Mouse (Mus musculus): ENCODE measurements around the gene Aagab. TPM values are rescaled to one million over a fixed set of nuclear protein-coding genes. Genes with fewer than 3 reads are reported as not detected.

Gene Aagab
- polyA plus RNA-seq, 1 experiment from 2014 or later, result 25.7 TPM

DNA sequence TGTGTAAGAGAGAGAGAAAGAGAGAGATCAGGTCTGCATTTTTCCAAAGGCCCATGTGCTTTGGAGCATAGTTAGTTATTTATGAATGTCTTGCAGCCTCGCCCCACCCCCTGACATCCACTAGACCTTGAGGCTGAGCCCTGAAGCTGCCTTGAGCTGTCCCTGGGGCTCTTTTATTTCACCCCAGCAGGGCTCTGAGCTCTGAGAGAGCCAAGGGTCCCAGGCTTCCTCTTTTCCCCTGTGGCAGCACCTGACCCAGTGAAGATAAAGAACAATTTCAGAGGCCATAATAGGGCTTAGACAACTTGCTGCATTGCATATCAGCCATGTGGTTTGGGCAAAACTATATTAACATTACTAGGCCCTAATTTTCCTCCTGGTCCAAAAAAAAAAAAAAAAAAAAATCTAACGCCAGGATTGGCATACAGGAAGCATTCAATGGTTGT is 61.9 kb downstream of the Aagab start:
- Histone ChIP-seq H3K9me3 (no peaks in the 10 kb centered on the region), H3K4me2 (no peak overlapping the region), H3K4me3 (no peak overlapping the region), H3K27me3 (no peaks in the 10 kb centered on the region), H3K27ac (no peak overlapping the region; the same call in 1 of the 2 replicates), H3K36me3 (peaks cover 36% of the 10 kb centered on the region), H3K4me1 (peaks cover 74% of the 10 kb centered on the region), H3K9ac (no peak overlapping the region)
- no peak for ATAC-seq (ENCODE audit: insufficient number of reproducible peaks, low FRiP score, low TSS enrichment, low read depth)
- WGBS, result 64% methylated on average over 2 of the region's 2 CpGs

DNA sequence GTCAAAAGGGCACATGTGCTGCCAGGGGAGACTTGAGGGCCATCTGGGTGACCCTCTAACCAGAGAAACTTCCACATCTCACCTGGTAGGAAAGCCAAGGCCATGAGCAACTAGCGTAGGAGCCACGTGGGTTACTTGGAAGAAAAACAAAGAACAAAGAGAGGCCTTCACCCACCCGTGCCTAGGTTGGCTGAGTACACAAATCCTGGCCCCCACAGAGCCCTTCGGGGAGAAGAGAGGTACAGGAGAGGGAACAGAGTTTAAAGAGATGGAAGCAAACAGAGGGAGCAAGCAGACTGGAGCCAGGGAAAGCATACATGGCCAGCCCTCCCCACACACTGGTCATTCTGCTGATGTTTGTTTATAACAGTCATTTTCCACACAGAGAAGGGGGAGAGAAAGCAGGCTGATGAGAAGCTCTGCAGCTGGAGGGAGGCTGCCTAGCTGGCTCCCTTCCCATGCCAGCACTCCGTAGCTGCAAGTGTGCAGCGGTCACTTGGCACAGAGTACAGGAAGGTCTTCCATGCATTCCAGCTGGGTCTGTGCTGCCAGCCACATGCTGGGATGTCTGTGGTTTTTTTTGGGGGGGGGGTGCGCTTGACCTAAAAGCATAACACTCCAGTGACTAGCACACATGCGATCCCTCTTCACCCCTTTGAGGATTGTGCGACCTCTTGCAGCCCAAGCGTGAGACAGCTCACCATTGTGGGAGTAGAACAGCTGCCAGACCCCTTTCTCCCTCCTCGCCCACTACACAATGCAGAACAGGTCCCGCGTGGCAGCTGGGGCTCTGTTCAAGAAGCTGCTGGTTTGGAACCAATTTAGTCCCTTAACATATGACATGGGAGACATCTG is 62.6 kb downstream of the Aagab start:
- Histone ChIP-seq H3K4me2 (no peak overlapping the region), H3K9ac (no peak overlapping the region), H3K4me1 (peaks cover 68% of the 10 kb centered on the region), H3K27me3 (no peaks in the 10 kb centered on the region), H3K4me3 (no peak overlapping the region), H3K9me3 (no peaks in the 10 kb centered on the region), H3K27ac (peak overlapping the region; percentile 62), H3K36me3 (peaks cover 36% of the 10 kb centered on the region)
- 40% methylated on average over 13 of the region's 13 CpGs for WGBS
- ATAC-seq (ENCODE audit: insufficient number of reproducible peaks, low FRiP score, low TSS enrichment, low read depth), result no peak; the same call in 1 of the 2 replicates

DNA sequence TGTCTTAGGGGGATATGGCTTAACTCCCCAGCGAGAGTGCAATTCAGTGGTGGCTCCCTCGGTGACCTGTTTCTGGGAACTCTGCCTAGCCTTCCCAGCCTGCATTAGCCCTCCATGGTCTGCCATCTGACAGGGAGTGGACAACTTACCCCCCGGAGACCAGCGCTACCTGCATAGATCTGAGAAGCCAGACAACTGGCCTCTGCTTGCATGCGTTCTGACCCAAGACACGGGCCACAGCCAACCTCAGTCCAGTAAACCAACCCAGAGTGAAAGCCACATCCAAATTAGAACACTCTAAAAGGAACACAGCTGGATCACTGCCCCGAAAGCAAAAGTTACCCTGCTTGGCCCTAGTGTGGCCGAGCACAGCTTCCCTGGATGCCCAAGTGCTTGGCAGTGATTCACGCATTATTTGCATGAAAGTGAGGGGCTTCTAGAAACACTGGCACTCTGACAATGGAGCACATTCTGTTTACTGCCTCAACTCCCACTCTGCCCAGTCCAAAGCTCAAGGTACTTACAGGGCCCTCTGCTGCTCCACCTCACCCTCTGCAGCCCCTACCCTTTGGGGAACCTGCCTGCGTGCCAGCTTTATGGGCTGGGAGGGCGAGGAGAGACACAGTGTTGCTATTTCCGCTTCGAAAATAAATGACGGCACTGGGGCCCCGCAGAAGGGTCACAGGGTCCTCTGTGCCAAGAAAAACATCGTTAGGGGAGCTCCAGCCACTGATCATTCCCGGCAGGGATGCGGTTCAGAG is 64.3 kb downstream of the Aagab start:
- peak; percentile 62 for ATAC-seq (ENCODE audit: insufficient number of reproducible peaks, low FRiP score, low TSS enrichment, low read depth)
- Histone ChIP-seq H3K4me2 (peak overlapping the region; percentile 17; the same call in 1 of the 2 replicates), H3K9me3 (no peaks in the 10 kb centered on the region), H3K27ac (peak overlapping the region; percentile 77), H3K4me3 (no peak overlapping the region), H3K9ac (no peak overlapping the region), H3K4me1 (peaks cover 64% of the 10 kb centered on the region), H3K27me3 (no peaks in the 10 kb centered on the region), H3K36me3 (peaks cover 29% of the 10 kb centered on the region)
- 47% methylated on average over 18 of the region's 18 CpGs for WGBS

DNA sequence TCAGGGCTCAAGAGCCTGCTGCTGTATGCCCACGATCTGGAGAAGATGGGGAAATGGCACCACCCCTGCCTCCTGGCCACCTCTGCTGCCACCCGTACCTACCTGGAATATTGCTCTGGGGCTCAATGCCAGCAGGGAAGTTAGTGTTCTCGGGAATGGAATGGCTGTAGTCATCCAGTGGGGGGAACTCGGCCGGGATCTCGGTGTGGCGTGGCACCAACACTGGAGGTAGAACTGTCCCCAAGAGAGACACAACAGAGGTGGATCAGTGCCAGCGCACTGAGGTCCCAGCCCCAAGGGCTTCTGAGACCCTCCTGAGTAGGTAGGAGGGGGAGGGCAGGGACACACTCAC is 64.9 kb downstream of the Aagab start:
- H3K9ac ChIP-seq, result no peak overlapping the region
- H3K4me3 ChIP-seq, result no peak overlapping the region
- peak overlapping the region; percentile 17; the same call in 1 of the 2 replicates for H3K4me2 ChIP-seq
- WGBS, result 50% methylated on average over 8 of the region's 8 CpGs
- H3K36me3 ChIP-seq, result peaks cover 23% of the 10 kb centered on the region
- H3K9me3 ChIP-seq, result no peaks in the 10 kb centered on the region
- peaks cover 69% of the 10 kb centered on the region for H3K4me1 ChIP-seq
- H3K27ac ChIP-seq, result peak overlapping the region; percentile 77
- no peak; the same call in 1 of the 2 replicates for ATAC-seq (ENCODE audit: insufficient number of reproducible peaks, low FRiP score, low TSS enrichment, low read depth)
- H3K27me3 ChIP-seq, result no peaks in the 10 kb centered on the region

DNA sequence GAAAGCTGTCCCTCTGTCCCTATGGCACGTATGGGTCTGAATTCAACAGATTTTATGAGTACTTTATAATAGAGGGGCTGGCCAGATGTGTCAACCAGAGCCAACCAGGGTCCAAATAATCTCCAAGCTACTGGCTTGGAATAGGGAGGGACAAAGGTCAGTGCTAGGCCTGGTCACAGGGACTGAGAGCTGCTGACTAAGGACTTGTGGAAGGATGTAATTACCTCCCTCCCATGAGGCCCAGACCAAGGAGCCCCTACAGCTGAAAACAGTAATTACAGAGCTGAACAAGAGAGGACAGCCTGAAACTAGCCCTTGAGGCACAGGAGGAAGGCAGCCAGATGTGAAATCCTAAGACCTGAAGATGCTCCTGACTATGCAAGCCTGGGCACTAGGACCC is 66.2 kb downstream of the Aagab start:
- Histone ChIP-seq H3K4me1 (peaks cover 76% of the 10 kb centered on the region), H3K9me3 (no peaks in the 10 kb centered on the region), H3K27me3 (no peaks in the 10 kb centered on the region), H3K4me2 (no peak overlapping the region), H3K9ac (no peak overlapping the region), H3K36me3 (0 out of 2 replicates have a peak, but pooled peaks cover 13% of the 10 kb centered on the region), H3K27ac (no peak overlapping the region), H3K4me3 (no peak overlapping the region)
- 39% methylated on average over 1 of the region's 1 CpGs for WGBS
- ATAC-seq (ENCODE audit: insufficient number of reproducible peaks, low FRiP score, low TSS enrichment, low read depth), result no peak

DNA sequence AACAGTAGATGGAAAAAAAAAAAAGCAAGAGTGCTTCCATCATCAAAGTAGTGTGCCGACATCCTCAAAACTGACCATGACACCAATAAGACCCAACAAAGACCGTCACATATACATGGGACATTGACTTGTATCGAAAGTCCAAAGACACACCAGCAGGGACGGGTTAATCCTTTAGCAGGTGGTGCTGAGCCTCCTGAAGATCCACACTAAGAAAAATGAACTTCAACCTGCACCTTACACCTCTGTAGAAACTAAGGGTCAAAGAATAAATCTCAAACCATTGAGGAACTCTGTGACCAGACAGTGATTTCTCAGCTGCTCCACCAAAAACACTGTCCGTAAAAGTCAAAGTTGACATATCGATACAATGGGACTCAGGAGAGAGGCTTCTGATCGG is 67.4 kb downstream of the Aagab start:
- Histone ChIP-seq H3K36me3 (0 out of 2 replicates have a peak, but pooled peaks cover 8% of the 10 kb centered on the region), H3K9me3 (no peaks in the 10 kb centered on the region), H3K9ac (no peak overlapping the region), H3K4me1 (peaks cover 70% of the 10 kb centered on the region), H3K4me2 (no peak overlapping the region), H3K4me3 (no peak overlapping the region), H3K27me3 (no peaks in the 10 kb centered on the region), H3K27ac (no peak overlapping the region)
- WGBS, result 95% methylated on average over 7 of the region's 7 CpGs
- no peak for ATAC-seq (ENCODE audit: insufficient number of reproducible peaks, low FRiP score, low TSS enrichment, low read depth)

DNA sequence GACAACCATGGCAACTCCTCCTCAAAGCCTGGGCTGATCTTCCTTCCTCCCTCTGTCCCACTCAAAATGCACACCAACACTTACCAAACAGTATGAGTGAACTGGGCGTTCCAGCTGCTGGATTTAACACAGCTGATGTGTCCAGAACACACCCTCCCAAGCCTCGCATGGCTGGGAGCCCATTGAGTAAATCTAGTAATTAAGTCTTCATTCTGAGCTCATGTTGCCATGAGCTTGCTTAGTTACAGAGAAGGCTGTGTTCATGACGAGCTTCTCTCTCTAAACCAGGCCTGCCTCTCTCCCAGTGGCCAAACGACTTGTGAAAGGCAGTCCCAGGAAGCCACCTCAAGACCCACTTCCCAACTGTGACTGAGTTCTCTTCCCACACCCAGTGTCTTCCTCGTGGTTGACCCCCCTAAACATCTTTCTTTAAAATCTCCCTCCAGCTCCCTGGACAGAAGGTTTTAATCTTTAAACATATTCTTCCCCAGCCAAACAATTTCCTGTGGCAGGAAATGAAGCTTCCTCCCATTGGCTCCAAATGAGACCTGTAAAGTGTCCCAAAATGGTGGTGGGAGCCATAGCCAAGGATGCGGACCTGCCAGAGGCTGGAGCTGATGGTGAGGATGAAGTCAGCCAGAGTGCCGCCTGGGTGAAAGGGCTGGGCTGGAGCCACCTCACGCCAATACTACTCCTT is 70.5 kb downstream of the Aagab start:
- H3K4me2 ChIP-seq, result no peak overlapping the region
- H3K27ac ChIP-seq, result peak overlapping the region; percentile 68
- no peak overlapping the region for H3K4me3 ChIP-seq
- peaks cover 44% of the 10 kb centered on the region for H3K4me1 ChIP-seq
- no peaks in the 10 kb centered on the region for H3K27me3 ChIP-seq
- 31% methylated on average over 8 of the region's 8 CpGs for WGBS
- H3K36me3 ChIP-seq, result 0 out of 2 replicates have a peak, but pooled peaks cover 6% of the 10 kb centered on the region
- ATAC-seq (ENCODE audit: insufficient number of reproducible peaks, low FRiP score, low TSS enrichment, low read depth), result peak; percentile 74; the same call in 1 of the 2 replicates
- H3K9me3 ChIP-seq, result no peaks in the 10 kb centered on the region
- no peak overlapping the region for H3K9ac ChIP-seq

DNA sequence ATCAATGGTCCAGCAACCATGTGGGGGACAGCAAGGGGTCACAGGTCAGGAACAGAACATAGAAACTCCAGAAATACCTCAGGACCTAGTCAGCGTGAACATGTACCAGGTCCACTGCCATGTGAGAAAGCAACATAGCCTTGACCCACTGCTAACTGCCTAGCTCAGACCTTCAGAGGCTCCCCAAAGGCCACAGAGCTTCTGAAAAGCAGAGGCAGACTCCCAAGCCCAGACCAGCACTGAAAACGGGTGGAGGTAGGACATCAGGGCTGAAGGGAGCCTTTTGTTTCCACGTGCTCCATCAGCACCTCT is 71.0 kb downstream of the Aagab start:
- Histone ChIP-seq H3K4me2 (no peak overlapping the region), H3K9me3 (no peaks in the 10 kb centered on the region), H3K4me1 (peaks cover 44% of the 10 kb centered on the region), H3K9ac (no peak overlapping the region), H3K27ac (peak overlapping the region; percentile 68), H3K36me3 (0 out of 2 replicates have a peak, but pooled peaks cover 6% of the 10 kb centered on the region), H3K27me3 (no peaks in the 10 kb centered on the region), H3K4me3 (no peak overlapping the region)
- no peak for ATAC-seq (ENCODE audit: insufficient number of reproducible peaks, low FRiP score, low TSS enrichment, low read depth)
- WGBS, result 65% methylated on average over 3 of the region's 3 CpGs

DNA sequence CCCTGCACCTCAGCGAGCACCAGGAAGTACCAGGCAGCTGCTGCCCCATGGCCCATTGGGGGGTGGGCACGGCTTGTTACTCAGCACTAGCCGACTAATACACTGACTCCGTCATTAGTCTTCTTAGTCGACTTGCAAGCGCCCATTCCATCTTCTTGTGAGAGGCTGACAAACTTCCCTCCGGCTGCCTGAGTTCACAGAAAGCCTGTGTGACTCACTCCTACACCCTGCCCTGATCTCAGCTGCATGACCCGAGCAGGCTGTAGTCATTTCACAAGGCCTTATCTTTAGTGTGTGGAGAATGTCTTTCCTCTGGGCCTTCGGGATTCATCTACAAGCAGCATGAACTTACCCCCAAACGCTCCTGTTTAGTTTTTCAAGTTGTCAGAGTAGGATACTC is 72.2 kb downstream of the Aagab start:
- H3K4me2 ChIP-seq, result no peak overlapping the region
- no peak overlapping the region for H3K4me3 ChIP-seq
- no peak overlapping the region for H3K9ac ChIP-seq
- 0 out of 2 replicates have a peak, but pooled peaks cover 6% of the 10 kb centered on the region for H3K36me3 ChIP-seq
- H3K27ac ChIP-seq, result no peak overlapping the region
- peaks cover 35% of the 10 kb centered on the region for H3K4me1 ChIP-seq
- ATAC-seq (ENCODE audit: insufficient number of reproducible peaks, low FRiP score, low TSS enrichment, low read depth), result no peak
- no peaks in the 10 kb centered on the region for H3K27me3 ChIP-seq
- no peaks in the 10 kb centered on the region for H3K9me3 ChIP-seq
- 76% methylated on average over 10 of the region's 10 CpGs for WGBS

DNA sequence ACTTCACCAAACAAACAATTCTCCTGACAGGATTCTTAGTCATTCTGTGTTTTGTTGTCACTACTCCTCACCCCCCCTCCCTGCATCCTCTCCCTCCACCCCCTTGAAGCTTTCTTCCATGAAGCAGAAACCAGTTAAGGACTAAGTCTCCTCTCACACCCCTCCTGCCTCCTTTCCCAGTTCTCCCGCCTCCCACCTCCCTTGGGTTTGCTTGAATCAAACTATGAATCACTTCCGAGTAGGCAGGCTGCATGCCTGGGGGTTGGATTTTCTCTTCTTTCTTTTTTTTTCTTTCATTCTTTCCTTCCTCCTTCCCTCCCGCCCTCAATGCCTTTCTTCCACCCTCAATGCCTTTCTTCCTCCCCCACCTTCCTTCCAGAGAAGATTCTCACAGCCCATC is 75.2 kb downstream of the Aagab start:
- Histone ChIP-seq H3K9me3 (no peaks in the 10 kb centered on the region), H3K36me3 (0 out of 2 replicates have a peak, but pooled peaks cover 3% of the 10 kb centered on the region), H3K27ac (no peak overlapping the region), H3K9ac (no peak overlapping the region), H3K4me3 (no peak overlapping the region), H3K4me2 (no peak overlapping the region), H3K27me3 (no peaks in the 10 kb centered on the region), H3K4me1 (peaks cover 34% of the 10 kb centered on the region)
- WGBS, result 49% methylated on average over 3 of the region's 3 CpGs
- ATAC-seq (ENCODE audit: insufficient number of reproducible peaks, low FRiP score, low TSS enrichment, low read depth), result no peak

DNA sequence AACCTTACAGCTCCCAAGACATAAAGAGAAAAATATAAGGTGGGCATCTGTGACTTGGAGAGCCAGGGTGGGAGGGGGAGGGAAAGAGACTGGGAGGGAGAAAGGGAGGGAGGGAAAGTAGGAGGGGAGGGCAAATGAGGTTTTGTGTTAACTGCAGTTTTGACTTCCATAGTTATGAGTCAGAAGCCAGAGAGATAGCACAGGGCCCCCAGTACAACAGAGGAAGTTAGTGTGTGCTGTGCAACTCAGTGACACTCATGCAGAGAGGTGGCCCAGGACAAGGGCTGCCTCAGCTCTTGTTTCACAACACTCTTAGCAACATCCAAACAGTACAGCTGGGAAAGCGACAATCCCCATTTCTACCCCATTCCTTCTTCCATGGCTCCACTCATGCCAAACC is 75.6 kb downstream of the Aagab start:
- Histone ChIP-seq H3K27ac (peak overlapping the region; percentile 24; the same call in 1 of the 2 replicates), H3K9me3 (no peaks in the 10 kb centered on the region), H3K9ac (no peak overlapping the region), H3K36me3 (0 out of 2 replicates have a peak, but pooled peaks cover 3% of the 10 kb centered on the region), H3K4me2 (no peak overlapping the region), H3K4me3 (no peak overlapping the region), H3K4me1 (peaks cover 33% of the 10 kb centered on the region), H3K27me3 (no peaks in the 10 kb centered on the region)
- 76% methylated on average over 1 of the region's 1 CpGs for WGBS
- ATAC-seq (ENCODE audit: insufficient number of reproducible peaks, low FRiP score, low TSS enrichment, low read depth), result no peak
